Mouse (Mus musculus) heart, adult 9 months (tissue): ENCODE results near the gene Elmsan1.

Experiments
- DNase-seq, 2 experiments: peaks; one replicate each; pipeline ENCODE4 v3.0.0; 2022; ENCODE audit warnings: low spot score in 2 of 2

The Elmsan1 gene

DNA sequence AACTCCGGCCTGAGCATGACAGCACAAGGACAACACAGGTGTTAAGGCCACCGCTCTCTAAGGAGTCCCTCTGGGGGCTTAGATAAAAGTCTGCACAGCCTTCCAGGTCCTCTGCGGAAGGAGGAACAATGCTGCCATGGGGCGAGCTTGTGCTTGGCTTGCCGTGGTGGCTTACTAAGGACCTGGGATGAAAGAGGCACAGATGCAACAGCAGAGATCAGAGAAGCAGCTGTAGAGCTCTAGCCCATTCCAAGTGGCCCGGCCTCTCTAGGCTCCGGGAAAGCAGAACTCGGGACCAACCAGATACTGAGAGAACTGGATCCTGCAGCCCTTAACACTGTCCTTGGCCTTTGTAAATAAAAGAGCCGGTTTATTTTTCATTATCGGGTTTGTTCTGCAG lies 66.8 kb downstream of the Elmsan1 start:
- DNase-seq, result no peak

DNA sequence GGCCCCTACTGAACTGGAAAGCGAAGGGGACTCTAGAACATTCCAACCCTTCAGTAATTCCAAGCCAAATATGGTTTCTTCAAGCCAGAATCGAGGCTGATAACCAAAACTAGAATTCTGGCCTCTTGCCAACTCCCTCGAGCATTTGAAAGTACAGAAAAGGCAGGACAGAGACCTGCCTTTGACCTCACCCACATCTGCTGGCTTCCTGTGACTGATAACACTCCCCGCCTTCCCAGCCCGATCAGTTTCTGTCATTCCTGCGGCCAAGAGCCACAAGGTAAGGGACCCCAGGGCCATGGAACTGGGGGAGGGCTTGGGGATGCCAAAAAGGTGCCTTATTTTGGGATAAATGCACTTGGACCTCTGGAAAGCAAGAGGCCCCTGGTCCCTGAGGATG lies 67.7 kb downstream of the Elmsan1 start:
- DNase-seq, result peak; percentile 36 to 42

DNA sequence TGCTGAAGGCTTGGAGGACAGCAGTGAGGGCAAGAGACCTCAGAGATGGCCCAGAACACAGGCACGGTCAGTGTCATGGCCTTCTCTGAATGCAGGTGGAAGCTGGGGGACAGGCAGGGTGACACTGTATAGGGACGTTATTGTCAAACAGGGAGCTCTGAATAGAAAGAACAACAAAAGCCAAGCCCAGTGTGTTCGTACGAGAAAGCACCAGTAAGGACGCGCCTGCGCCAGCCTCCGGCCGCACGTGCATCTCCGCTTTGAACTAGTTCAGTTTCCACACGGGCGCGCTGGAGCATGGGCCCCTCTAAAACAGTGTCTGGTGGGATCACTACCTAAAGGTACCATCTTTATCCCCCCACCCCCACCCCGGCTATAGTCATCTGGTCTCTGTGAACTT lies 68.7 kb downstream of the Elmsan1 start:
- DNase-seq, result no peak

DNA sequence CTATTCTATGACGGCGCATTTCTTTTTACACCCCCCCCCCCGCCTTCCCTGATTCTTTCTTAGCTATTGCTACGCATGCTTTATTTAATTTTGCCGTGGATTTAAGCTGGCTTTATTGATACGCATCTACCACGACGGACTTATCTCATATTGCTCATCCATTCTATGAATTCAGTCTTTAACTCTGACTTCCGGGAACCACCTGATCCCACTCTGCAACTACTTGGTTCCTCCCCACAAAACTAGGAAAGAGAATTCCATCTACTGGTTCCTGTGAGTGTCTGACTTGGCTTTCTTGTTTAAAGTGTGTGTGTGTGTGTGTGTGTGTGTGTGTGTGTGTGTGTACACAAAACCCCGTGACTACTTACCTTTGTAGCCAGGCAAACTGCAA lies 70.1 kb downstream of the Elmsan1 start:
- DNase-seq, result no peak

DNA sequence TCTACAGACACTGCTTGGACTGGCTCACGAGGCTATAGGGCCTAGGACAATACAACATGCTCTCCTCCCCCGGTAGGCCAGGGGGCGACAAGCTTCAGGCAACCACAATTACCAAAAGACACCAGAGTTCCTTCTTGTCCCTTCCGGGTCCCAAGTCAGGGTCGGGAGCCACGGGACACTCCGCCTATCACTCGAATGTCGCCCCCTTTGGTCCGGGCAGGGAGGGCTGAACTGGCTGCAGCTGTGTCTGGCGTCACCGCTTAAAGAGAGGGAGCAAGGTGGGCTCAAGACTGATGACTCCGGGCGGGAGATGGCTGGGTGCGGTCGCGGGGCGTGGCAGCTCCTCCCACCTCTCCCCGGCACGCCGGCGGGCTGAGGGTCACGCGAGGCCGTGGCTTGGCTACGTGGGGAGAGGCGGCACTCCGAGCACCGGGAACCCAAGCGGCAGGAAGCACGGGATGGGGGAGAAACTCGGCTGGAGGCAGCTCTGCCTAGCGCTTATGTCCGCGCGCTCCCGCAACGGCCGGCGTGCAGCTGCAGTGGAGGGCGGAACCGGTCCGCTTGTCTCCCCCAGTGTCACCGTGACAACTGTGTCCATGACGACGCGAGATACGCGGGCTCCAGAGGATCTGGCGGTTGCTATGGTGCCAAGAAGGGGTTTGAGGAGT lies 70.6 kb downstream of the Elmsan1 start, which contains the start of gene Pnma1:
Pnma1 (minus strand) TSS at position 536 of the 668 bp plus-strand sequence.
- peak; percentile 68 to 74 for DNase-seq

DNA sequence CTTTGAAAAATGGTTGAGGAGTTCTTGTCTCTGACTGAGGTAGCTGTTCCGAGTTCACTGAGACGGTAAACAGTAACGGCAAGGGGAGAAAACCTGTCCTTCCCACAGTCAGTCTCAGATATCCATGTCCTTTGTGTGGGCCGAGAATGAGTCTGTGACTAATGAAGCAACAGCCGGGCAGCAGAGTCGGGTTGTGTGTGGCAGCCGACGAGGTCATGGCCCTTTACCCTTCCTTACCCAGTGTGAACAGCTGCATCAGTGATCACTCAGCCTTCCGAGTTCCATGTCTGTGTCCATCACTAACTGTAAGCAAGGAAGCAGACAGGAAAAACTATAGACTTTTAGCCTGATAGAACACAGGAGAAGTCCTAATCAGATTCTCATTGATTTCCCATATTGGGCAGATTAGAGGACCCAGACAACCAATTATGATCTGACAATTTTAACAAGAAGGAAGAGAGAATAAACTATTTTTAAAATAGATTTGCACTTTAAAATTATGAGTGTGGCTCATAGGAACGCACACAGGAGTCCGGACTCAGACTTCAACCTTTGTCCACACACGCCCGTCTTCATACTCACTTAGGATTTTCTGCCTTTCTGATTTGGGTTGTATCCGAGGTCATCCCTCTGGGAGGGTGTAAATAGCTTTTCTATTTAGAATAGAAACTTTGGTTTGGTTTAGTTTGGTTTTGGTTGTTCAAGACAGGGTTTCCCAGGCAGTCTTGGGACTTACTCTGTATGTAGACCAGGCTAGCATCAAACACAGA lies 76.2 kb downstream of the Elmsan1 start:
- no peak for DNase-seq

DNA sequence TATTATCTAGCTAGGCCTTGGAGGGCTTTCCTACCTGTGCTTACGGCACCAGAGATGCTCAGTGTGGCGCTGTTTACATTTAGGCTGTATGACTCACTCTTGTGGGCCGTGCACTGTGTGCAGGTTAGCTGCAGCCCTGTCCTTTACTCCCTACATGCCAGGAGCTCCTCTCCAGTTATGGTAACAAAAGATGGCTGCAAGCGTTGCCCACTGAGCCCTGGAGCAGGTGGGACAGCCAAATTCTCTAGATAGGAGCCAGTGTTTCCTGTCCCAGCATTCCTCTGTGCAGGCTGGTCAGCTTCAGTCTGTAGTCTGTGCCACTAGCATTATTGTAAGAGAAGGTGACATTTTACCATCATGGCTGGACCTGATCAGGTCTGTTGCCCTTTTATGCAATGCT lies 77.4 kb downstream of the Elmsan1 start:
- DNase-seq, result no peak

DNA sequence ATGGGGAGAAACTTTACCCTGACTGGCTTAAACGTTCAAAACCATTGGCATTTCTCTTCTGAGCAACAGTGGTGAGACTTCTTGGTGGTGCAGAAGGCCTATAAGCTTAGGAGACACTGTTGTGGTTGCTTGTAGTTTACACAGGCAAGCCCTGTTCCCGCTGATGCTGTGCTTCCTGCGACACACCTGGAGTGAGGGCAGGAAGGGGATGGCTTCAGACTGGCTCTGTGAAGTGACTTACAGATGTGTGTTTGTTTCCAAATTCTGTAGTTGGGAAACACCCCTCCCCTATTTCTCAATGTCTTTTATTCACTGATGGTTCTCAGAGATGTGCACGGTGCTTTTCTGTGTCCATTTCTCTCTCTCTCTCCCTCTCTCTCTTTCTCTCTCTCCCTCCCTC lies 78.5 kb downstream of the Elmsan1 start:
- no peak for DNase-seq

DNA sequence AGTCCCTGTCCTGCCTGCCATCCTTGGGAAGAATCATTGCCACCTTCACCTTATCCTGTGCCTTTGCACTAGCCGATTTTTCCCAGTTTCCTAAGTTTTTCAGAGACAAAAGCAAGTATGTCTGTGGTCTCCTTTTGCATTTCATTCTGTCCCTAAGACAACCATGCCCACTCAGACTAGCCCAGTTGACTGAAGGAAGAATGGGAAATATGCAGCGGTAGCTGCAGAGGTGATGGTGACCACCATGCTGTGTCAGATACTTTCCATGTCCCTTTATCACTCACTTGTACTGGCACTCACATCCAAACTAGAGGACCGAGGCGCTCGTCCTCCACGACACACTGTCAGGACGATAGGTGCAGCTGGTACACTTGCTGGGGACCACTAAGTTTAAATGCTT lies 81.5 kb downstream of the Elmsan1 start:
- DNase-seq, result no peak

DNA sequence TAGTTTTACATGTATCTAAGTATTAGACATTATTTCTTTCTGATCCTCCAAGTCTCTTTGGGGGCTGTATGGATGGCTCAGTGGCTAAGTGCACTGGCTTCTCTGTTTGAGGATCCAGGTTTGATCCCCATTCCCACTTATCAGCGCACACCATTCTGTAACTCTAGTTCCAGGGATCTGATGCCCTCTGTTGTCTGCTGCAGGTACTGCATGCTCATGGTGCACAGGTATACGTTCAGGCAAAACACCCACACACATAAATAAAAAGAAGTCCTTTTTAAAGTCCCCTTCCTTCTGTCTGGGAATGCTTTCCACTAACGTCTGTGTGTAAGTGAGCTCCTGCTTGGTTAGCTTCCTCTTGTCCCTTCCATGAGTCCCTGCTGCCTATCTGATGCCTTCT lies 86.4 kb downstream of the Elmsan1 start:
- DNase-seq, result no peak

DNA sequence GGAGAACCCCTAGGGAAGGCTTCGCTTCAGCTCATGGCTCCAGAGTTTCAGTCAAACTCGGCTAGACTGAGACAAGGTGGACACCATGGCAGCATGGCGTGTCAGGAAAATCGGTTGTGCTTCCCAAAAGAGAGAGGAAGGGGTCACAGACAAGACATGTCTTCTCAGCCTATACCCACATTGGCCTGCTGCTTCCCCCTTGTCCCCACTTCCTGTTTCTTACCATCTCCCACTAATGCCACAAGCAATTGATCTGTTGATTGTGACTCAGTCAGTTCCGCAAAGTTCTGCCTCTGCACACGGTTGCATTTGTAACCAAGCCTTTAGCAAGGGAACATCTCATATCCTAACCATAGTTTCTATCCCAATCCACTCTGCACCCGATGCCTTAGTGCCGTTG lies 88.8 kb downstream of the Elmsan1 start:
- no peak for DNase-seq

DNA sequence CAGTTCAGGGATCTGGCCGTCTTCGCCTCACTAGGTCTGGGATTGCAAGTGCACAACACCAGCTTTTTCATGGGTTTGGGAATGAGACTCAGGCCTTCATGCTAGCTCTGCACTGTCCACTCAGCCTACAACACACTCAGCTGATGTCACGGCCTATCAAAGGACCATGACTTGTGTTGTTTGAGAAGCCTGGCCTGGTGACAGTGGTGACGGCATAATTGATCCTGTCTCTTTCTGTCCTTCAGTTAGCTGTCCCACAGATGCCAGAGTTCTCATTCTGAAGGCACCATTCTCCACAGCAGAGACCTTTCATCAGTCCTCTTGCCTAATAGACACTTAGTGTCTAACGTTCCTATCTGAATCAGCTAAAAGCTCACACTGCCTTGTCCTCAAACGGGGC lies 90.1 kb downstream of the Elmsan1 start:
- DNase-seq, result no peak

DNA sequence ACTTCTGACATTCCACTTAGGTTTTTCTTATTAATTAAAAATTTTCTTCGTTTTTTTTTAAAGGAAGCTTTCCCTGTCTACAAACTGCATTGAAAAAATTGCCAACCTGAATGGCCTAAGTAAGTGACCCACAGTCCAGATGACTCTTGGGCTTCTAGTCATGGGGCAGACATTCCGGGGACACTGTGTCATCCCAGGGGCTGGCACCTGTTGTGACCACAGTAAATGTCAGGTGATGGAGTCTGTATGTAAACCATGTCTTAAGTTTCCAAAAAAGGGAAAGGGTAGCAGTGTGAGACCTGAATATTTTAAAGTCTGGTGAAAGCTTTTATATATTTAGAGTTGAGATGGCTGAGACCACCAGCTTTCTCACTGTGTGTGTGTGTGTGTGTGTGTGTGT lies 91.8 kb downstream of the Elmsan1 start:
- DNase-seq, result no peak

DNA sequence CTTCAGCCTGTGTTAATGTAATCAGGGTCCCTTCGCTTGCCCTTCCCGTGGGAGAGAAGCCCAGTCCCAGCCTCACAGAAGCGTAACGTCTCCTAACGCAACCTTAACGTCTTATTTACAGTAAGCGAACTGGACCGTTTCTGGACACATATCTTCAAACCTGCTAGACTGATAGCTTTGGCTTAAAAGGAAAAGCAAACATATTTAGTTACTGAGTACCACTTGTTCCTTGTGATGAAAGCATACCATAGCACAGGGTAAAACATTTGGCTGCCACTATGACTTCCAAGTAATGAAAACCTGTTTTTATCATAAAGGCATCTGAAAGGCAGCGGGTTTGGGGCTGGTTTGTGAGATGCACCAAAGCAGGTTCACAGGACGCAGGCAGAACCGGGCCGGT lies 92.8 kb downstream of the Elmsan1 start:
- no peak for DNase-seq

DNA sequence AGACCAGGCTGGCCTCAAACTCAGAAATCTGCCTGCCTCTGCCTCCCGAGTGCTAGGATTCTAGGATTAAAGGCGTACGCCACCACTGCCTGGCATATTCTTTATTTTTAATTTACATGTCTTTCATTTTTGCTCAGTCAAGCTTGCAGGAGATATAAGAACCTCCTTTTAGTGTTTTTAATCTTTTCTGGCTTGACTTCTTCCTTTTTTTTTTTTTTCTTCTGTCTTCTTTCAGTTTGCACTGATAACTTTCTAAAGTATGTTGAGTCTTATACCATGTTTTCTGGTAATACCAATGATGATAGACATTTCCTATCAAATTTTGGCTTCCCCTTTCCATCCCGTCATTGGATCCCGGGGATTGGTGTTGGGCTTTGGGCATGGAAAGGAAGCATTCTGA lies 99.1 kb downstream of the Elmsan1 start:
- no peak for DNase-seq

DNA sequence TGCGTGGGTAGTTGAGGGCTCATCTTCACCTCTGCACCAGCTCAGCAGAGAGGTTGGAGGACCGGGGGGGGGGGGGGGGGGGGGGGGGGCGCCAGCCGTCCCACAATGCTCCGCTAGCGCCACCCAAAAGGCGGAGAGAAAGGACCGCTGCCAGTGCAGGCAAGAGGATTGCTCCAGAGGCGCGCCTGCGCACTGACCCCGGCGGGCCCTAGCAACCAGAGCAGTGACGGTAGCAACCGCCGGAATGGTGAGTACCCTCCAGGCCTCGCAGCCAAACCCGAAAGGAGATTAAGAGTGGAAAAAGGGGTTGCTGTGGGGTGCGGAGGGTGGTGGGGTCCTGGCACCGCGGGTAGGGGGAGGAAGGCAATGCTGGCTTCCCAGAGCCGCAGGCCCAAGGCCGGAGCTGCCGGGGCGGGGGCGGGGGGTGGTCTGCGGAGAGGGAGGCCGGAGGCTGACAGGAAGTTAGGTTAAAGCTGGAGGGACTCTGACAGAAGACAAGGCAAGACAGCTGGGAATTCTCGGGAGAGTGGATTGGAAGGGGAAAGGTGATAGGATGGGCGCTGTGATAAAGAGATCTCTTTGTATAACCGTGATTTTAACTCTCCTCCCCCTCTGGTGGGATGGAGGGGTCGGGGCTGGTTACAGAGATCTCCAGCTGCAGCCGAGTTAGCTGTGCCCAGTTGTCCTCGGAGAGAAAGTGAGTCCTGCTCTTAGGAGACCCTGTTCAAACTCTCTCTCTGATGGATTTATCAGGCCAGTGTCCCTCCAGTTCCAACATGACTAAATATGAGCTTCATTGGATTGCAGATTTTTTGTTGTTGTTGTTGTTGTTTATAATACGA lies 104.3 kb downstream of the Elmsan1 start, which contains the start of gene Dnal1:
Dnal1 (plus strand) TSS at position 214 of the 842 bp plus-strand sequence.
- DNase-seq, result peak; percentile 82 to 84

DNA sequence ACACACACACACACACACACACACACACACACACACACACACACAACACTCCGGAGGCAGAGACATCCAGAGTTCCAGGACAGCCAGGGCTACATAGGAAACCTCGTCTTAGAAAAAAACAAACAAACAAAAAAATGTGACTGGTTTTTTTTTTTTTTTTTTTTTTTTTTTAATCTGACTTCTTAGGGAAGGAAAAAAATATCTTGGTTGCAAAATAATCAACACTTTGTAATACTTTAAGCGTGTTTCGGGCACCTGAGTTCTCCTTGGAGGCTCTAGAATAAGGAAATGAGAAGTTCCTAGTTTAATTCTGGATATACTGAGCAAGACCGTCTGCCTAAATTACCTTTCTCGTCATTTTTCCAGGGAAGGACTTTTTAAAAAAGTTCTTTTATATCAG lies 105.0 kb downstream of the Elmsan1 start:
- no peak for DNase-seq

DNA sequence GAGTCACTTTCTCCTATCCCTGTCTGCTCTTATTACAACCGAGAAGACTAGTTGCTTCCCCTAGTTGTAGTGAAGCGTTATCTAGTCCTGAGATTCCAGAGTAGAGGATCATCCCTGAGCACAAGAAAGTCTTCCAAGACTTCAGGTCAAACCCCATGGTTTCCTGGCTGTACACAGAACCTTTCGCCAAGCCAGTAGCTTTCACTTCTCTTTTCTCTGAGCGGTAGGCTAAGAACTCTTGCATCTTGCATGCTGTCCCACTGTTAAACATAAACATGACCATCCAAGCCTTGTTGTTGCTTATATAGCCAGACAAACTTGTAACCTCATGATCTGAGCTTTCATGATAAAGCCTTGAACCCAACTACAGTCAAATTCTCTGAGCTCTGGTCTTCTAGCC lies 107.9 kb downstream of the Elmsan1 start:
- DNase-seq, result no peak

DNA sequence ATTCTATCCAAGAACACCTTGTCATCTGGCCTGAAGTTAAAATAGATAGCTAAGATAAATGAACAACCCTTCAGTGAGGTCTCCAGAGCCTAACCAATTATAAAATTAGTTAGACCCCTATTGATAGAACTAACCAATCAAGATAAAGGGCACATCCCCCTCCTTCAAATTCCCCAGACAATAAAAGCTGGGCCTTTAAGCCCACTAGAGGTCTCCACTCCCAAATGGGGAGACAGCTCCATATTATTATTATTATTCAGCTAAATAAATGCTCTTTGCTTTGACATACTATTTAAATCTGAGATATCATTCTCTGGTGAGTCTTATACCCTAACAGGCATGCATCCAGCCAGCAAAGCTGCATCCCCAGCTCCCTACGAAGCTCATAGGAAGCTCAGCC lies 108.8 kb downstream of the Elmsan1 start:
- no peak for DNase-seq

DNA sequence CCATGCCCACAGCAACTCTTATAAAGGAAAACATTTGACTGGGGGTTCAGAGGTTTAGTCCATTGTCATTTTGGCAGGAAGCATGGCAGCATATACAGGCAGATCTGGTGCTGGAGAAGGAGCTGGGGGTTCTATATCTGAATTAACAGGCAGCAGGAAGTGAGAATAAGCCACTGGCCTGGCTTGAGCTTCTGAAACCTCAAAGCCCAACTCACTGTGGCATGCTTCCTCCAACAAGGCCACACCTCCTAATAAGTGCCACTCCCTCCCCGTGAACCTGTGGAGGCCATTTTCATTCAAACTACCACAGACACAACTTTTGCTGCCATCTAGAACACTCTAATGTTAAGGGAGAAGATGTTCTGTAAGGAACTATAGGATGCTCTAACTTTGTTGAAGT lies 111.0 kb downstream of the Elmsan1 start:
- DNase-seq, result no peak

DNA sequence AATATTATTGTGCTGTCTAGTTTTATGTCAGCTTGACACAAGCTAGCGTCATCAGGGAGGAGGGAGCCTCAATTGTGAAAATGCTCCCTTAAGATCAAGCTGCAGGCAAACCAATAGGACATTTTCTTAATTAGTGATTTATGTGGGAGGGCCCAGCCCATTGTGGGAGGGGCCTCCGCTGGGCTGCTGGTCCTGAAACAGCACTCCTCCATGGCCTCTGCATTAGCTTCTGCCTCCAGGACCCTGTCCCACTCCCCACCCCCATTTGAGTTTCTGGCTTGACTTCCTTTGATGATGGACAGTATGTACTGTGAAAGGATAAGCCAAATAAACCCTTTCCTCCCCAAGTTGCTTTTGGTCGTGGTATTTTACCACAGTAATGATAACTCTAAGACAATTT lies 111.7 kb downstream of the Elmsan1 start:
- DNase-seq, result no peak

DNA sequence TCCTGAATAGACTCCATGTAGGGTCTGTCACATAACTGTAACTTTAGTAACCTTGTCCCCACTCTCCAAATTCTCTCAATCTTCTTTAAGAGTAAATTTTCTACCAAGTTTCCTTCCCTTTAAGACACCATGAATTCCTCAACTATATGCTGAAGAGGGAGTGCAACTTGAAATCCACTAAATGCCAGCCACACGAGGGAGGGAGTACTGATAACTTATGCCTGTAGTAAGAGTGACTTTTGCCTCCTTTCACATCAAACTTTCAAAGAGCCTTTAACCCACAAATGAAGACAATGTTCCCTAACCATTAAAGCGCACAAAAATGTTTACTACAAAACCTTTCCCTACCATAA lies 117.2 kb downstream of the Elmsan1 start:
- no peak for DNase-seq
